Mouse (Mus musculus) limb, embryonic 11.5 days (tissue): ENCODE results near the gene Slc1a1. TPM values are rescaled to one million over a fixed set of nuclear protein-coding genes. Genes with fewer than 3 reads are reported as not detected.

Source experiments
- ATAC-seq: fragments of 200-750 bp; cut with Nextera tagmentation; 2 replicates; pipeline ENCODE4 v1.8.0; 2017; ENCODE audit warnings: low read depth; ENCODE audit not compliant: insufficient number of reproducible peaks, low FRiP score, low TSS enrichment
- DNase-seq: peaks from one replicate; pipeline ENCODE4 v3.0.0-alpha.2; 2015; ENCODE audit warnings: low spot score
- H3K27ac ChIP-seq: fragments of 300-500 bp; sonication (generic); replicated peaks from 2 replicates; pipeline ENCODE4 v1.5.1; 2014; ENCODE audit warnings: low read depth, mild to moderate bottlenecking, low read length
- H3K27me3 ChIP-seq: fragments of 300-500 bp; sonication (generic); 2 replicates; pipeline ENCODE4 v1.6.1; 2014; ENCODE audit warnings: mild to moderate bottlenecking, low read length, mixed read lengths; ENCODE audit not compliant: control insufficient read depth, insufficient read depth
- H3K36me3 ChIP-seq: fragments of 300-500 bp; sonication (generic); 2 replicates; pipeline ENCODE4 v1.6.1; 2014; ENCODE audit warnings: mild to moderate bottlenecking, low read length, moderate library complexity, mixed read lengths; ENCODE audit not compliant: control insufficient read depth, insufficient read depth
- H3K4me1 ChIP-seq: fragments of 300-500 bp; sonication (generic); 2 replicates; pipeline ENCODE4 v1.6.1; 2014; ENCODE audit warnings: low read length, mixed read lengths; ENCODE audit not compliant: control insufficient read depth, insufficient read depth
- H3K4me2 ChIP-seq: fragments of 300-500 bp; sonication (generic); 2 replicates; pipeline ENCODE4 v1.6.1; 2014; ENCODE audit warnings: low read depth, mild to moderate bottlenecking, moderate library complexity; ENCODE audit not compliant: severe bottlenecking
- H3K4me3 ChIP-seq: fragments of 300-500 bp; sonication (generic); 2 replicates; pipeline ENCODE4 v1.5.1; 2014; ENCODE audit warnings: low read depth, low read length
- H3K9ac ChIP-seq: fragments of 300-500 bp; sonication (generic); 2 replicates; pipeline ENCODE4 v1.6.1; 2014; ENCODE audit warnings: mild to moderate bottlenecking, low read length
- H3K9me3 ChIP-seq: fragments of 300-500 bp; sonication (generic); 2 replicates; pipeline ENCODE4 v1.6.1; 2016; ENCODE audit warnings: low read length; ENCODE audit not compliant: control insufficient read depth
- WGBS: fragments of 180-500 bp; shearing (Covaris S2); extraction: QIAGEN DNeasy Blood & Tissue Kit; methylation state at CpG from one replicate; pipeline ENCODE4 v1.1.7; 2014; 5-methylcytosine and 5-hydroxymethylcytosine counted together
- polyA plus RNA-seq: library from polyadenylated mRNA; unstranded; fragments of >200 nt; fragmentation: Nextera tagmentation; extraction: Ambion mirVana; gene quantifications from 2 replicates; pipeline ENCODE4 v1.2.1, GENCODE M21; 2014

The Slc1a1 gene
- polyA plus RNA-seq, 1 experiment from 2014 or later: 0.36 TPM

DNA sequence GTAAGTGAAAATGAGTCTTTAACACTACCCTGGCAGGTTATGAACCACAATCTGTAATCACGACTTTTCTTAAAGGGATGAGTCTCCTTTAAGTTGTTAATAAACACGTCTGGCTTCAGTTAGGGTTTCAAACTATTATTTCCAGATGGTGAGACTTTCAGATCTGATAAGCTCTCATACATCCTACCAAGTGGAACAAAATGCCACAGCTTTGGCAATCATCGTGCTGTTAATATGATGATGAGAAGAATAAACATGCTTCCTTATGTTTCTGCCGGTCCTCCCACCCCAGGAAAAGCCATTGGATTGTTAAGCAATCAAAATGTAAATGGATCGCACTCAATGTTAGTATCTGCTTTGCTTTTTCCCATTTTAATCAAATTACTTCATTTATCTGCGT lies 30.1 kb downstream of the Slc1a1 start:
- 48% methylated on average over 6 of the region's 6 CpGs for WGBS
- no peak overlapping the region for H3K4me3 ChIP-seq
- no peaks in the 10 kb centered on the region for H3K4me1 ChIP-seq
- no peak overlapping the region for H3K4me2 ChIP-seq
- no peak overlapping the region for H3K27ac ChIP-seq
- H3K9ac ChIP-seq: no peak overlapping the region
- H3K27me3 ChIP-seq: no peaks in the 10 kb centered on the region
- H3K9me3 ChIP-seq: no peaks in the 10 kb centered on the region
- no peaks in the 10 kb centered on the region for H3K36me3 ChIP-seq
- no peak for ATAC-seq
- no peak for DNase-seq

GRCm38 (mm10) chr19:28865501-28865900 lies 30.7 kb downstream of the Slc1a1 start:
- Histone ChIP-seq H3K9ac (no peak overlapping the region), H3K27me3 (no peaks in the 10 kb centered on the region), H3K4me1 (no peaks in the 10 kb centered on the region), H3K27ac (no peak overlapping the region), H3K4me2 (no peak overlapping the region), H3K9me3 (no peaks in the 10 kb centered on the region), H3K4me3 (no peak overlapping the region), H3K36me3 (no peaks in the 10 kb centered on the region)
- 68% methylated on average over 1 of the region's 1 CpGs for WGBS
- DNase-seq (no peak), ATAC-seq (no peak)

DNA sequence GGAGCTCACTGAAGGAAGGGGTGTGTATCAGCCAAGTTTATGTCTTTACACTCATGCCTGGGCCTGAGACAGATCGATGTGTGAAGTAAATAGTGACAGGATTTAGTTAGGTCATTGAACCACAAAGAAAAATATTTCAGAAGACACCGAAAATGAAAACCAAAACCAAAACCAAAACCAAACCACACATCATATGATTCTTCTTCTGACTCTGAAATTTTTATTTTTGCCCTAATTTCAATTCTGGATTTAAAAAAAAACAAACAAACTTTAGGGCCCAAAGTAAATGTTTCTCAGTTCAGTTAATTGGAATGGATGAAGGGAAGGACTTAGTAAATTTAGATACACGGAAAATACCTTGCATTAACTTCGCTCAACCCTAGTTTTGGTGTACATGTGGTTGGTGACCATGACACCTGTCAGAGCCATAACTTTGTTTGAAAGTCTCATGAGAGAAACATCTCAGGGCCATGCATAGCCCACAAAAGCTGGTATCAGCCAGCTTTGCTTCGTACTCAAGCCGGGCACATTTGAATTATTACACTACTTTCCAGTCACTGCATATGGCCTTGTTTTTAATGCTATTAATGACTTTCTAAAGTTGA lies 34.5 kb downstream of the Slc1a1 start:
- H3K4me1 ChIP-seq: no peaks in the 10 kb centered on the region
- no peak overlapping the region for H3K4me3 ChIP-seq
- H3K27ac ChIP-seq: no peak overlapping the region
- ATAC-seq (no peak), DNase-seq (no peak)
- H3K9ac ChIP-seq: no peak overlapping the region
- H3K9me3 ChIP-seq: no peaks in the 10 kb centered on the region
- no peaks in the 10 kb centered on the region for H3K27me3 ChIP-seq
- no peak overlapping the region for H3K4me2 ChIP-seq
- H3K36me3 ChIP-seq: no peaks in the 10 kb centered on the region
- 90% methylated on average over 6 of the region's 6 CpGs for WGBS

- Histone ChIP-seq H3K9ac (no peak overlapping the region), H3K9me3 (no peaks in the 10 kb centered on the region), H3K27me3 (no peaks in the 10 kb centered on the region), H3K4me1 (no peaks in the 10 kb centered on the region), H3K4me2 (no peak overlapping the region), H3K4me3 (no peak overlapping the region), H3K36me3 (no peaks in the 10 kb centered on the region), H3K27ac (no peak overlapping the region)
- no peak for DNase-seq
- ATAC-seq: no peak
- 79% methylated on average over 2 of the region's 2 CpGs for WGBS
These were observed 35.5 kb downstream of the Slc1a1 start for GRCm38 (mm10) chr19:28870351-28870750.

DNA sequence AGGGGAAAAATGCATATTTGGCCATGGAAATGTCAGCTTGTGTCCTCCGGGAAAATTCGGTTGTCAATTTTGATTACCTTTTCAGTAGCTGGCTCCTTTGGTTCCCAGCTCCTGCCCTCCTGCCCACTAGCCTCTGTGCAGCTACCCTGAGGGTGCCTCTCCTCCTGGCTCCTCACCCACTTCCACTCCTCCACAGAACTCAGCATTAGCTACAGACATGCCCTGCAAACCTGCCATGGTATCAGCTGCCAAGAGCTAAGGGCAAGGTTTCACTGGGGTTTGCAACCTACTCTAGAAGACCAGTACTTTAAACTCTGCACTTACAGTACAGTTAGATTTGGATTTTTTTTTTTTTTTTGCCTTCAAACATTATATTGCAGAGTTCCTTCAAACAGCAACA lies 44.6 kb downstream of the Slc1a1 start:
- H3K4me1 ChIP-seq: no peaks in the 10 kb centered on the region
- no peak for DNase-seq
- H3K9me3 ChIP-seq: no peaks in the 10 kb centered on the region
- no peak overlapping the region for H3K4me2 ChIP-seq
- H3K9ac ChIP-seq: no peak overlapping the region
- no peak for ATAC-seq
- no peaks in the 10 kb centered on the region for H3K27me3 ChIP-seq
- H3K27ac ChIP-seq: no peak overlapping the region
- WGBS: 94% methylated on average over 2 of the region's 2 CpGs
- H3K36me3 ChIP-seq: no peaks in the 10 kb centered on the region
- no peak overlapping the region for H3K4me3 ChIP-seq

DNA sequence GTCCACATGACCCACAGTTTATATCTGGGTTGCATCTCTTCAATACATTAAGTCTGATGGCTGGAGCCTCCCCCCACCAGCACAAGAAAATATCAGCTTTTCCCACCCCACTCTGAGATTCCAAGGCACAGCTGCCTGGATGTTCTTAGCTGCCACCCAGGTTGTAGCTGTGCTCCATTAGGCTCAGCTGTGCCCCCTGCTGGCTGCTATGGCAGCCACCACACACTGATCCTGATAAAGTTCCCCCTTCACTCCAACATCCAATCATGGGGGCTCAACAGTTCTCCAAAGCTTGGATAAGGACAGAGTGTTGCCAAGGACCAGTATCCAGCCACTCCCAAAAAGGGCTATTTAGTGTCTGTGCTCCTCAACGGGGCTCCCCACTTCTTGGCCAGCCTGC lies 48.3 kb downstream of the Slc1a1 start:
- Histone ChIP-seq H3K27me3 (no peaks in the 10 kb centered on the region), H3K4me1 (no peaks in the 10 kb centered on the region), H3K9me3 (no peaks in the 10 kb centered on the region), H3K36me3 (no peaks in the 10 kb centered on the region), H3K4me2 (no peak overlapping the region), H3K9ac (no peak overlapping the region), H3K27ac (no peak overlapping the region), H3K4me3 (no peak overlapping the region)
- 46% methylated on average over 1 of the region's 1 CpGs for WGBS
- DNase-seq: peak; percentile 63
- no peak for ATAC-seq

- Histone ChIP-seq H3K27me3 (no peaks in the 10 kb centered on the region), H3K4me2 (no peak overlapping the region), H3K27ac (no peak overlapping the region), H3K36me3 (no peaks in the 10 kb centered on the region), H3K9ac (no peak overlapping the region), H3K9me3 (no peaks in the 10 kb centered on the region), H3K4me3 (no peak overlapping the region), H3K4me1 (no peaks in the 10 kb centered on the region)
- ATAC-seq: no peak
- DNase-seq: no peak
- 68% methylated on average over 1 of the region's 1 CpGs for WGBS
These were observed 53.6 kb downstream of the Slc1a1 start for GRCm38 (mm10) chr19:28888496-28888895.

- H3K36me3 ChIP-seq: no peaks in the 10 kb centered on the region
- no peak for ATAC-seq
- no peak overlapping the region for H3K9ac ChIP-seq
- H3K27me3 ChIP-seq: no peaks in the 10 kb centered on the region
- no peak overlapping the region for H3K27ac ChIP-seq
- no peaks in the 10 kb centered on the region for H3K4me1 ChIP-seq
- no peak for DNase-seq
- WGBS: 67% methylated on average over 3 of the region's 3 CpGs
- H3K4me3 ChIP-seq: no peak overlapping the region
- H3K9me3 ChIP-seq: no peaks in the 10 kb centered on the region
- H3K4me2 ChIP-seq: no peak overlapping the region
These were observed 54.4 kb downstream of the Slc1a1 start for GRCm38 (mm10) chr19:28889251-28889650.

DNA sequence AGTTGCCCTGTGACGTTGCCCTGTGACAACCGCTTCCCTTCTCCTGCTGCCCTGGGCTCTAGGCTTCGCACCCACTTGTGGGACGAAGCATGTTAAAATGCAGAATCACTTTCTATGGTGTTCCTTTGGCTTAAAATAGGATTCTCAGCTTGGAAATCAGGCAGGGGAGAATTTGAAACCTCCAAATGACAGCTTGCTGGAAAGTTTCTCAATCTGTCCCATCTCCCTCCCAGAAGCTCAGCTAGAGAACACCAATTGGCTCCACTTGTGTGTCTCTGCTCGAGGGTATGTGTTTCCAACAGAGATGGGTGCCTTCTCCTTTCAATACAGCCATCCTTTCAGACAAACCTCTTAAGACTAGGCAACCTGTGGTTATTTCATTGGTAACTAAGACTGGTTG lies 56.4 kb downstream of the Slc1a1 start:
- 64% methylated on average over 5 of the region's 5 CpGs for WGBS
- H3K9me3 ChIP-seq: no peaks in the 10 kb centered on the region
- no peak overlapping the region for H3K4me2 ChIP-seq
- no peak for DNase-seq
- no peak overlapping the region for H3K4me3 ChIP-seq
- H3K4me1 ChIP-seq: no peaks in the 10 kb centered on the region
- no peak overlapping the region for H3K9ac ChIP-seq
- no peaks in the 10 kb centered on the region for H3K27me3 ChIP-seq
- no peak for ATAC-seq
- H3K27ac ChIP-seq: no peak overlapping the region
- H3K36me3 ChIP-seq: no peaks in the 10 kb centered on the region
